ENCODE assay signal across 8 mouse cellular contexts in the genomic region with DNA sequence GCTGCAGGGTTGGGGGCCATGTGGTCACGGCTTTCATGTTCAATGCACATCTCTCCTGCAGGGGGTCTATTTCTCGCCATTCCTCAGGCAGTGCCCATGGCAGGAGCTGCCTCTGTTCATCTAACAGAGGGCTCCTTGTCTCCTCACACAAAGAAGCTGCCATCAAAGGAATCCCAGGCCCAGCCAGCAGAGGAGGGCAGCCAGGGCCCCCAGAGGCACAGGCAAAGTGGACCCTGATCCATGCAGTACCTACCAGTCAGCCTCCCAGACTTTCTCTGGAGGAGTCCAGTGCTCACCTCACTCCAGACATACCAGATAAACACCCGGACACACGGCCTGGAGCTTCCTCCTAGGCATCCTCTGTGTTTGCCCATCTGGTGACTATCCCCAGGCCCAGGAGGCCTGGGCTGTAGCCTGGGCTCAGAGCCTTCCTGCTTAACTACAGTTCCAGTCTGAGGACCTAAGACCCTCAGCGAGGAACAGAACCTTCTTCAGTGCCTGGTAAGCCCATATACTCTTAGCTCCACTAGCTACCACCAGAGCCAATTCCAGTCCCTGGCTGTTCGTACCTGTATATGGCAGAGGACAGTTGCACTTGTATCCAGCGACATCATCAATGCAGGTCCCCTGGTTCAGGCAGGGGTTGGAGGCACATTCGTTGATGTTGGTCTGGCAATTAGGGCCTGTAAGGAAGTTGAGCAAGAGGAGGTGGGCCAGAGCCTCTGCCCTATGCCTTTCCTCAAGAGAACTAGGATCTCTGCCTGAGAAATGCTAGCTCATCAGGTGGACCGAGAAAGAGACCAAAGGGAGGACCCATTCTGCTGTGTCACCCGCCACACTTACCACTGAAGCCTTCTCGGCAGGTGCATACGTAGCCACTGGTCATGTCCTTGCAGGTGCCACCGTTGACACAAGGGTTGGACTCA. TPM values are rescaled to one million over a fixed set of nuclear protein-coding genes. Genes with fewer than 3 reads are reported as not detected.
DNase-seq lines count a peak whose midpoint lies in the region; ATAC-seq and TF ChIP-seq lines count a peak whose summit lies in the region.

No protein-coding gene starts in this region.

- peak overlapping the region; percentile 46 for H3K4me3 ChIP-seq in gastrocnemius, adult 2 months
- no peak overlapping the region for H3K4me3 ChIP-seq in heart, embryonic 16.5 days (ENCODE audit: low read length)
- H3K4me3 ChIP-seq in macrophage (ENCODE audit: inconsistent target): no peak overlapping the region

- no peak for DNase-seq in gastrocnemius, adult 2 months
- no peak for DNase-seq in gastrocnemius, postnatal 10 days
- DNase-seq in 416B (ENCODE audit: low read depth): peak; percentile 75
- DNase-seq in right cerebral cortex, postnatal 36 days (ENCODE audit: low spot score in 2 of 2): no peak

- H3K27me3 ChIP-seq in heart, embryonic 16.5 days (ENCODE audit: control insufficient read depth, insufficient read depth, low read length): no peaks in the 10 kb centered on the region

- H3K4me1 ChIP-seq in heart, embryonic 16.5 days (ENCODE audit: control insufficient read depth, insufficient read depth, low read length): peaks cover 8% of the 10 kb centered on the region; the same call in 1 of the 2 replicates

- no peak for TF ChIP-seq CTCF in gastrocnemius, adult 2 months (IDR thresholded peaks at IDR 0.05)

- WGBS in heart, embryonic 16.5 days: 70% methylated on average over 13 of the region's 13 CpGs
- 37% methylated on average over 13 of the region's 13 CpGs for WGBS in macrophage (ENCODE audit: missing documents)

- peaks cover 33% of the 10 kb centered on the region for H3K36me3 ChIP-seq in heart, embryonic 16.5 days (ENCODE audit: control insufficient read depth, insufficient read depth)
- H3K36me3 ChIP-seq in macrophage (ENCODE audit: inconsistent target): peaks cover 53% of the 10 kb centered on the region

- H3K9me3 ChIP-seq in heart, embryonic 16.5 days (replicated peaks; ENCODE audit: control insufficient read depth, low read length): no peaks in the 10 kb centered on the region

- H3K27ac ChIP-seq in gastrocnemius, adult 2 months: peak overlapping the region; percentile 88
- H3K27ac ChIP-seq in heart, embryonic 16.5 days (ENCODE audit: low read length): peak overlapping the region; percentile 80
- peak overlapping the region; percentile 78 for H3K27ac ChIP-seq in macrophage

- intact Hi-C loops in gastrocnemius, adult 2 months (cut with DNase I): no loop called here

- H3K79me2 ChIP-seq in macrophage (ENCODE audit: inconsistent target): no peaks in the 10 kb centered on the region; the same call in 1 of the 2 replicates

- H3K9ac ChIP-seq in heart, embryonic 16.5 days (ENCODE audit: low read length): 0 out of 2 replicates have a peak overlapping the region, but pooled peaks have one; percentile 19

- ATAC-seq in heart, embryonic 16.5 days (replicated peaks; ENCODE audit: extremely low read depth, insufficient read depth, low FRiP score): 0 out of 2 replicates have a peak, but pooled peaks have one; percentile 3
- no peak for ATAC-seq in erythroid progenitor cell, adult 5-6 weeks (replicated peaks; ENCODE audit: low FRiP score, poor library complexity, severe bottlenecking)
- ATAC-seq in cerebellum, adult (ENCODE audit: insufficient number of reproducible peaks, low FRiP score, low TSS enrichment): no peak

- H3K4me2 ChIP-seq in heart, embryonic 16.5 days (ENCODE audit: low read depth, low read length): no peak overlapping the region

RNA-seq across cellular contexts. Expression of a gene that starts 30.8 kb away (rescaled TPM):
- total RNA-seq in gastrocnemius, adult 2 months (2021): 10 to 100 TPM; 27.2 to 30.4 TPM
- total RNA-seq in gastrocnemius, postnatal 10 days (2021): 10 to 100 TPM; 26.3 to 36.5 TPM
- 14.5 and 14.8 TPM in 2 replicates for polyA plus RNA-seq in heart, embryonic 16.5 days (2015; fragmentation: Nextera tagmentation; extraction: Ambion mirVana)
- 100 to 1,000 TPM in 17 of 26 experiments, 10 to 100 TPM in 9; 55.6 to 143 (median 105) TPM for total RNA-seq in macrophage (2018; cell fraction: chromatin; rRNA removed)
- total RNA-seq in macrophage (2018; cell fraction: cytosol; rRNA removed): 10 to 100 TPM; 35.0 to 58.5 (median 50.0) TPM
- total RNA-seq in macrophage (2018; cell fraction: nucleus; rRNA removed): 10 to 100 TPM; 44.2 to 98.8 (median 78.8) TPM
- 37.5 to 46.9 TPM (median 42.2 TPM) in 3 replicates for polyA plus RNA-seq in macrophage (2018)
- 13.0 TPM in 2 replicates for total RNA-seq in erythroid progenitor cell, adult 5-6 weeks (2015; ENCODE audit: low replicate concordance)
- 7.3 and 15.7 TPM in 2 replicates for total RNA-seq in erythroid progenitor cell, adult 5-6 weeks (2017; ENCODE audit: low replicate concordance)

RNA-seq across cellular contexts. Expression of a gene that starts 40.7 kb away (rescaled TPM):
- 10 to 100 TPM in 1 of 2 experiments, 1 to 10 TPM in 1; 6.9 to 11.9 TPM for total RNA-seq in gastrocnemius, adult 2 months (2021)
- total RNA-seq in gastrocnemius, postnatal 10 days (2021): 10 to 100 TPM; 22.5 to 33.5 TPM
- polyA plus RNA-seq in heart, embryonic 16.5 days (2015; fragmentation: Nextera tagmentation; extraction: Ambion mirVana): 17.9 and 21.8 TPM in 2 replicates
- 100 to 1,000 TPM in 11 of 26 experiments, 10 to 100 TPM in 15; 44.2 to 406 (median 95.6) TPM for total RNA-seq in macrophage (2018; cell fraction: chromatin; rRNA removed)
- 10 to 100 TPM in 25 of 26 experiments, 1 to 10 TPM in 1; 7.8 to 71.2 (median 19.0) TPM for total RNA-seq in macrophage (2018; cell fraction: cytosol; rRNA removed)
- 100 to 1,000 TPM in 4 of 26 experiments, 10 to 100 TPM in 22; 40.8 to 409 (median 59.9) TPM for total RNA-seq in macrophage (2018; cell fraction: nucleus; rRNA removed)
- polyA plus RNA-seq in macrophage (2018): 7.4 to 12.5 TPM (median 11.5 TPM) in 3 replicates
- total RNA-seq in erythroid progenitor cell, adult 5-6 weeks (2015; ENCODE audit: low replicate concordance): 5.4 and 9.0 TPM in 2 replicates
- total RNA-seq in erythroid progenitor cell, adult 5-6 weeks (2017; ENCODE audit: low replicate concordance): 1.5 and 6.0 TPM in 2 replicates
